Mouse (Mus musculus): Measurements from ENCODE around the gene Unc13c. TPM values are rescaled to one million over a fixed set of nuclear protein-coding genes. Genes with fewer than 3 reads are reported as not detected.

Unc13c gene
- polyA plus RNA-seq, 1 experiment, result not detected

DNA sequence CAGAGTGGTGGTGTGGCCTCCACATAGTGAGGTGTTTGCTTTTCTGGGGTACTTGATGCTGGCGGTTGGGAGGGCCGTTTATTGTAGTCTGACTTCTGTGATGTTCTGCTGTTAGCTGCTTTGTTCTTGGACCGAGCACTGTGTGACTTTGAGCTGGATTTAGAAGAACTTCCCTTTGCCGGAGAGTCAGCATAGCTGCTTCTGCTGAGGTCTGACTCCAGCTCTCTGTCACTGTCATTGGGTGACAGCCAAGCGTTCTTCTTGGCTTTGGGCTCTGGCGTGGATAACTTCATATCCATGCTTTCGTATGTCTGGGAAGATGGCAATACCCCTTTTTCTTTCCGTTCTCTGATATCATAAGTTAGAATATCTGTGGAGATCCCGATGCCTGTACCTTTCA is 36.8 kb downstream of the Unc13c start:
- no peaks in the 10 kb centered on the region for H3K4me1 ChIP-seq (ENCODE audit: control insufficient read depth, insufficient read depth, insufficient read length)
- WGBS, result 92% methylated on average over 9 of the region's 9 CpGs
- DNase-seq (ENCODE audit: low read depth in 1 of 2, low spot score in 2 of 2), result no peak
- H3K36me3 ChIP-seq (ENCODE audit: control insufficient read depth, insufficient read depth, low read length), result no peaks in the 10 kb centered on the region
- H3K27ac ChIP-seq (ENCODE audit: insufficient read depth, low read length), result no peak overlapping the region
- no peaks in the 10 kb centered on the region for H3K27me3 ChIP-seq (ENCODE audit: control insufficient read depth, insufficient read depth, low read length)
- TF ChIP-seq POLR2A (IDR thresholded peaks at IDR 0.05; ENCODE audit: low read depth, low read length) (no peak), CTCF (IDR thresholded peaks at IDR 0.05; ENCODE audit: extremely low read depth, insufficient read depth, insufficient read length, insufficient replicate concordance) (no peak)
- no peak overlapping the region for H3K4me3 ChIP-seq (ENCODE audit: extremely low read depth, insufficient read depth, insufficient read length)

DNA sequence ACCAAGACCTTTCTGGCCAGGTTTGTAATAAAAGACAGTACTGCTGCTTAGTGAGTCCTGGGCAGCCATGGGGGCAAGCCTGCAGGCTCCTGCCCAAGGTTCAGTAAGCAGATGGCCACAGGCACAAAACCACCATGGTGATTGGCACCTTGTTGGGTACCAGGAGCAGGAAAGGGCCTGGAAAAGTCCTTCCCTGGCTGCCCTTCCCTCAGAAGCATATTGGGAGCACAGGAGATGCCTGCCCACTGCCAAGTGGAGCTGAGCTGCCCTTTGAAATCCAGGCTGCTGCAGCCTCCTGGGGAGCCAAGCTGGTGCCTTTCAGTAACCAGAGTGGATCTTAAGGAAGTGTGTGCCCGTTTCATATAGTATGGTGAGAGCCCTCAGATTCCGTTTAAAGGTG is 41.5 kb downstream of the Unc13c start:
- Histone ChIP-seq H3K4me3 (ENCODE audit: extremely low read depth, insufficient read depth, insufficient read length) (no peak overlapping the region), H3K27ac (ENCODE audit: insufficient read depth, low read length) (no peak overlapping the region), H3K36me3 (ENCODE audit: control insufficient read depth, insufficient read depth, low read length) (no peaks in the 10 kb centered on the region), H3K4me1 (ENCODE audit: control insufficient read depth, insufficient read depth, insufficient read length) (no peaks in the 10 kb centered on the region), H3K27me3 (ENCODE audit: control insufficient read depth, insufficient read depth, low read length) (no peaks in the 10 kb centered on the region)
- 76% methylated on average over 2 of the region's 2 CpGs for WGBS
- DNase-seq (ENCODE audit: low read depth in 1 of 2, low spot score in 2 of 2), result no peak
- TF ChIP-seq POLR2A (IDR thresholded peaks at IDR 0.05; ENCODE audit: low read depth, low read length) (no peak), CTCF (IDR thresholded peaks at IDR 0.05; ENCODE audit: extremely low read depth, insufficient read depth, insufficient read length, insufficient replicate concordance) (no peak)

DNA sequence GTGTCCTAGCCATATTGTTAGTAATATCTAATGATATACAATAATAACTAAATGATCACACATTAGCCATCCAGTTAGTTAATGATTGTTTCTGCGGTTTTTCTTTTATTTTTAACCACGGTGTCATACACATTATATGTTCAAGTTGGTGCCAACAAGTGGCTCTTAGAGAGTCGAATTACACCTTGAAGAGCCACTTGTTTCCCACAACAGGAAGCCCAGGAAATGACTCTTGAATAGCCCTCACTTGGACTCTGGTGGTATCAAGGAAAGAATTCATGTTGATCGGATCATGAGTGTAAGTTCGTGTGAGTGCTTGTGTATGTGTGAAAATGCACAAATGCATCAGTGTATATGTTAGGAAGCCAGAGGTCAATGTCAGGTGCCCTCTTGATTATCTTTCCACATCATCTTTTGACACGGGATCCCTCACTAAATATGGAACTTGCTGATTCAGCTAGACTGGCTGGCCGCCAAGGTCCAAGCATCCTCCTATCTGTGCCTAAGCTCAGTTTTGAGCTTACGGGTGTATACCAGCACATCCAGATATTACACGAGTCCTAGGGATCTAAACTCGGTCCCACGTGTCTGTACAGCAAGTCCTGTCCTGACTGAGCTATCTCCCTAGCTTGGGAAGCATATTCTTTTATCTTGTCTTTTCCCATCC is 46.2 kb downstream of the Unc13c start:
- TF ChIP-seq CTCF (IDR thresholded peaks at IDR 0.05; ENCODE audit: extremely low read depth, insufficient read depth, insufficient read length, insufficient replicate concordance) (no peak), POLR2A (IDR thresholded peaks at IDR 0.05; ENCODE audit: low read depth, low read length) (no peak)
- 74% methylated on average over 11 of the region's 11 CpGs for WGBS
- no peaks in the 10 kb centered on the region for H3K4me1 ChIP-seq (ENCODE audit: control insufficient read depth, insufficient read depth, insufficient read length)
- no peak for DNase-seq (ENCODE audit: low read depth in 1 of 2, low spot score in 2 of 2)
- no peaks in the 10 kb centered on the region for H3K27me3 ChIP-seq (ENCODE audit: control insufficient read depth, insufficient read depth, low read length)
- no peaks in the 10 kb centered on the region for H3K36me3 ChIP-seq (ENCODE audit: control insufficient read depth, insufficient read depth, low read length)
- H3K4me3 ChIP-seq (ENCODE audit: extremely low read depth, insufficient read depth, insufficient read length), result no peak overlapping the region
- no peak overlapping the region for H3K27ac ChIP-seq (ENCODE audit: insufficient read depth, low read length)

DNA sequence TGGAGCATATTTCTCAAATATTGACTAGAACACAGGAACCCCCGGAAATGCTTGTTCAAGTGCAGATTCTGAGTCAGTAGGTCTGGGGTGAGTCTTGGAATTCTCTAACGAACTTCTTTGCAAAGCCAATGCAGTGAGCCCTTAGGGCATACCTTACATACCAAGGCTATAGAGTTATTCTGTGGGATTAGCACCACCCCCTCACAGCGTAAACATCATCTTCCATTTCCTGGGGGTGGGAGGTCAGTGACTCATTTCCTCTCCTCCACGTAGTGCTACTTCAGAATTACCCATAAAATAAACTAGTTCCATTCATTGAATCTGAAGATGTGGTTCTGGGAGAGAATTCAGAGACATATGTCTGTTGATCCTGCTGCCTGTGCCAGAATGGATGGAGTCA is 62.8 kb downstream of the Unc13c start:
- no peak overlapping the region for H3K4me3 ChIP-seq (ENCODE audit: extremely low read depth, insufficient read depth, insufficient read length)
- no peaks in the 10 kb centered on the region for H3K36me3 ChIP-seq (ENCODE audit: control insufficient read depth, insufficient read depth, low read length)
- no peak overlapping the region for H3K27ac ChIP-seq (ENCODE audit: insufficient read depth, low read length)
- H3K27me3 ChIP-seq (ENCODE audit: control insufficient read depth, insufficient read depth, low read length), result no peaks in the 10 kb centered on the region
- TF ChIP-seq POLR2A (IDR thresholded peaks at IDR 0.05; ENCODE audit: low read depth, low read length) (no peak), CTCF (IDR thresholded peaks at IDR 0.05; ENCODE audit: extremely low read depth, insufficient read depth, insufficient read length, insufficient replicate concordance) (no peak)
- no peaks in the 10 kb centered on the region for H3K4me1 ChIP-seq (ENCODE audit: control insufficient read depth, insufficient read depth, insufficient read length)
- 69% methylated on average over 4 of the region's 4 CpGs for WGBS
- DNase-seq (ENCODE audit: low read depth in 1 of 2, low spot score in 2 of 2), result no peak

DNA sequence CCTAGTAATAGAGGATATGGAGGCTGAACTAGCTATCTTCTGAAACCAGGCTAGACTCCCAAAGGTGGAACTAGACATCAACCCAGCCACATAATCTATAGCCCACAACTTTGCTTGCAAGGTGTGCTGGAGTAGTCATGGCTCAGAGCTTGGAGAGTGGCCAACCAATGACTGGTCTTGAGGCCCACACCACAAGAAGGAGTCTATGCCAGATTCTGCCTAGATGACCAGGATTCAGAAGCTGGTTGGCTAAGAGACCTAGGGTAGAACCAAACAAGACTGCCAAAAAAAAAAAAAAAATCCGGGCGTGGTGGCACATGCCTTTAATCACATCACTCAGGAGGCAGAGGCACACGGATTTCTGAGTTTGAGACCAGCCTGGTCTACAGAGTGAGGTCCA is 70.2 kb downstream of the Unc13c start:
- WGBS, result 79% methylated on average over 3 of the region's 3 CpGs

DNA sequence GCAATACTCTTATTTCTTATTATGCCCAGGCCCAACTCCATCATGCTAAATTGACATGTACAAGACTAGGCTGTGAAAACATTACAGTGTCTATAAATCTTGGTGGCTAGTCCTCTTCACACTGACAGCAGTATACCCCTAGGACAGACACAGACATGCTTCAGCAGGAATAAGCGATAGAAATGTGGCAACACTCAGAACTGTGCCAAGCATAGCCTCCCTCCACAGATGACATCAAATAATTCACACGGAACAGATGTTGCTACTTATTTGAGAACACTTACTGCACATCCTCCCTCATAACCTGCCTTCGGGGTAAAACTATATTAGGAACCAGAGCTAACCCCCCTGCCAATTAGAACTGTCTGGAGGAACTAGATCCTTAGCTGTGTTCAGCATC is 72.6 kb downstream of the Unc13c start:
- TF ChIP-seq POLR2A (IDR thresholded peaks at IDR 0.05; ENCODE audit: low read depth, low read length), result no peak
- TF ChIP-seq CTCF (IDR thresholded peaks at IDR 0.05; ENCODE audit: extremely low read depth, insufficient read depth, insufficient read length, insufficient replicate concordance), result no peak
- Histone ChIP-seq H3K4me3 (ENCODE audit: extremely low read depth, insufficient read depth, insufficient read length) (no peak overlapping the region), H3K4me1 (ENCODE audit: control insufficient read depth, insufficient read depth, insufficient read length) (no peaks in the 10 kb centered on the region), H3K36me3 (ENCODE audit: control insufficient read depth, insufficient read depth, low read length) (no peaks in the 10 kb centered on the region), H3K27ac (ENCODE audit: insufficient read depth, low read length) (no peak overlapping the region), H3K27me3 (ENCODE audit: control insufficient read depth, insufficient read depth, low read length) (no peaks in the 10 kb centered on the region)
- no peak for DNase-seq (ENCODE audit: low read depth in 1 of 2, low spot score in 2 of 2)
- WGBS, result 81% methylated on average over 3 of the region's 3 CpGs

More for the DNA sequence above, 70.2 kb downstream of the Unc13c start:
- Histone ChIP-seq H3K36me3 (ENCODE audit: control insufficient read depth, insufficient read depth, low read length) (no peaks in the 10 kb centered on the region), H3K4me1 (ENCODE audit: control insufficient read depth, insufficient read depth, insufficient read length) (no peaks in the 10 kb centered on the region), H3K27me3 (ENCODE audit: control insufficient read depth, insufficient read depth, low read length) (no peaks in the 10 kb centered on the region), H3K4me3 (ENCODE audit: extremely low read depth, insufficient read depth, insufficient read length) (no peak overlapping the region), H3K27ac (ENCODE audit: insufficient read depth, low read length) (no peak overlapping the region)
- DNase-seq (ENCODE audit: low read depth in 1 of 2, low spot score in 2 of 2), result no peak
- TF ChIP-seq POLR2A (IDR thresholded peaks at IDR 0.05; ENCODE audit: low read depth, low read length) (no peak), CTCF (IDR thresholded peaks at IDR 0.05; ENCODE audit: extremely low read depth, insufficient read depth, insufficient read length, insufficient replicate concordance) (no peak)

DNA sequence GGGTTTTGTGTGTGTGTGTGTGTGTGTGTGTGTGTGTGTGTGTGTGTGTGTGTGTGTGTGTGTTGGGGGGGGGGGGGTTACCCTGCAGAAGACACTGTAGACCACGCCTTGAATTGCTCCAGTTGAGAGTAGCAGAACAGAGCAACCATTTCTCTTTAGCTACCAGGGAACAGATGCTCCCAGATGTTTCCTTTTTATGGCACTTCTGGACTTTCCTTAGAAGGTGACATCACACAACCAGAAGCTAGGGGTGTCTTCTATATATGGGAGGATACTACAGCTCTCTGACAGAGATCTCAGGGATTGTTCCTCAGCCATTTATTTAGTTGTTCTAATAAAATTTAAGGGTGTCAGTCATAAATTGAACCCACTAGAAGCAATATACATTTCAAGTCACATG is 85.2 kb downstream of the Unc13c start:
- no peak overlapping the region for H3K4me3 ChIP-seq (ENCODE audit: extremely low read depth, insufficient read depth, insufficient read length)
- DNase-seq (ENCODE audit: low read depth in 1 of 2, low spot score in 2 of 2), result no peak
- WGBS, result 56% methylated on average over 1 of the region's 1 CpGs

More for the DNA sequence above, 85.2 kb downstream of the Unc13c start:
- Histone ChIP-seq H3K27ac (ENCODE audit: insufficient read depth, low read length) (no peak overlapping the region), H3K4me1 (ENCODE audit: control insufficient read depth, insufficient read depth, insufficient read length) (no peaks in the 10 kb centered on the region), H3K36me3 (ENCODE audit: control insufficient read depth, insufficient read depth, low read length) (no peaks in the 10 kb centered on the region), H3K27me3 (ENCODE audit: control insufficient read depth, insufficient read depth, low read length) (no peaks in the 10 kb centered on the region)
- TF ChIP-seq CTCF (IDR thresholded peaks at IDR 0.05; ENCODE audit: extremely low read depth, insufficient read depth, insufficient read length, insufficient replicate concordance), result no peak

Data from spleen, adult 2 months (tissue).